Mouse (Mus musculus): ENCODE measurements at regions not wholly inside any gene's neighbourhood (a gene's known extent, or its start where the extent isn't known, plus 50 kb on each side); places are given as distances from the start of the nearest gene placed in this dataset.

GRCm38 (mm10) chr9:60931290-60931689 is 136.9 kb downstream of the Uaca start:
- in situ Hi-C loops (cut with MseI, MboI): no loop called here

GRCm38 (mm10) chr9:60936937-60937336 is 142.6 kb downstream of the Uaca start:
- in situ Hi-C loops (cut with MseI, MboI): no loop called here

DNA sequence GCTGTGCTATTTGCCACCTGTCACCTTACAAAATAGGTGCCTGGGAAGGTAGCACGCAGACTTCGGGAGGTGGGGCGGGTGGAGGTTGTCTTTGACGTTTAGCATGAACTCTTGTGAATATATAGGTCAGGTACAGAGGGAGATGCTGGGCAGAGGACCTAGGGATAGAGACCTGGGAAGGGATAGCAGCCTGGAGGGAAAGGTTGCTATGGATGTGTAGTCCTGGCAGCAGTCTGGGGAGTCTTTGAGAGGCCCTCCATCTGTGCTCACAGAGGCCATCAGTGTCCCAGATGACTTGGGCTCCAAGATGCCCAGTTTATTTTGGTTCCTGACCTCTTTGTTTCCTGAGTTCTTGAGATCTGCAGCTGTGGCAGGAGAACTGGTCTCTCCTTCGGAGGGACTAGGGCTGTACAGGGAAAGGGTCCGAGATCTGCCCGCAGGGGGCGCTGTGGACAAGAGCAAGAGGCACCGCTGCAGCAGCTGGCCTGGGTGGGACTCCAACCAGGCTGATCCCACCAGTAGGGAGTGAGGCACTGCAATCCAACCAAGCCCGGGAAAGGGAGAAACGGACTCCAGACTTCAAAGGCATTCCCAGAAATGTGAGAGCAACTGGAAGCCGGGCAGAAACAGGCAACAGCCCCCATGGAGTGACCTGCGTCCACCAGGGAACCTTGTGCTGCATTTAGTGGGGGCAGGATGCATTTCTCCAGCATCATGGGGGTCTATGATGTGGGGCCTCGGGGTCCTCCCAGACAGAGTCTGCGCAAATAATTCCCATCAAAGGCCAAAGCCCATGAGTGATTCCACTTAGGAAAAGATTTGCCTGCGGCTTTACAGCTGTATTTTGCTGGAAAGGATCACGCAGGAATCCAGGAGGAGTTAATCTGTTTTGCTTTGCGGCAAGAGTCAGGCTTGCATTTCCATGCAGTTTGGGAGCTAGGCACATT is 145.8 kb downstream of the Uaca start:
- in situ Hi-C loops (cut with MseI, MboI): no loop called here

GRCm38 (mm10) chr9:60947363-60947762 is 153.0 kb downstream of the Uaca start:
- in situ Hi-C loops (cut with MseI, MboI): no loop called here

- in situ Hi-C loops (cut with MseI, MboI): no loop called here
These were observed 154.3 kb downstream of the Uaca start for GRCm38 (mm10) chr9:60948531-60949070.

DNA sequence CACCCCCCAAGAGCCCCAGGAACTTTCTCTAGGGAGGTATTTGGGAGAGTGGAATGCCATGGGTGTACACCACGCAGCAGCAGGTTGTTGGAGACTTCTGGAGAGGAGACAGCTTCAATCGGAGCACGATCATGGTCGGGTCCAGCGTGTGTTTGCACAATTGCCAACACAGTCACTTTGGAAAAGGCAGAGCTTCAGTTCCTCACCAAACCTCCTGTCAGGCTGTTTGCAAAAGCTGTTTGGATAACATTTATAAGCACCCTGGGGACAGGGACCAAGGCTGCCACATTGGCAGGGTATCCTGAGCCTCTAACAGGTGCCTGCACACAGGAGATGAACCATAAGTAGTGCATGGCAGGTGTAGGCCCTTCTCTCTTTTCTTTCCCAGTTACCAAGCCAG is 155.8 kb downstream of the Uaca start:
- in situ Hi-C loops (cut with MseI, MboI): no loop called here

- in situ Hi-C loops (cut with MseI, MboI): no loop called here
These were observed 156.8 kb downstream of the Uaca start for GRCm38 (mm10) chr9:60951071-60951561.

DNA sequence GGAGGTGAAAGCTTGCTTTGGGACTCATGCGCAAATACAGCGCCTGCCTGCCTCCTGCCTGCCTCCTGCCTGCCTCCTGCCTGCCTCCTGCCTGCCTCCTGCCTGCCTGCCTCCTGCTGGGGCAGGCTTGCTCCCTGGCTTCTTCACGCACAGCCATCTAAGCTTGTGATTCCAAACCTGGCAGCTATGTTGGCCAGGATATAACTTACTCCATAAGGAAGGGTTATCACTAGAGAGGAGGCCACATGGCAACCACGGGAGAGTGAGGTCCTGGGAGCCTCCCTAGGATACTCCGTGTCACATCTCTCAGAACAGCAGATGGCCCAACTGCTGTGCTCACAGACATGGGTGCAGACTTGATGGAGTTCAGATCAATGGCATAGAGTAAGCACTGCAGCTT is 163.1 kb downstream of the Uaca start:
- in situ Hi-C loops (cut with MseI, MboI): no loop called here

GRCm38 (mm10) chr9:60959537-60959936 is 165.2 kb downstream of the Uaca start:
- in situ Hi-C loops (cut with MseI, MboI): no loop called here

DNA sequence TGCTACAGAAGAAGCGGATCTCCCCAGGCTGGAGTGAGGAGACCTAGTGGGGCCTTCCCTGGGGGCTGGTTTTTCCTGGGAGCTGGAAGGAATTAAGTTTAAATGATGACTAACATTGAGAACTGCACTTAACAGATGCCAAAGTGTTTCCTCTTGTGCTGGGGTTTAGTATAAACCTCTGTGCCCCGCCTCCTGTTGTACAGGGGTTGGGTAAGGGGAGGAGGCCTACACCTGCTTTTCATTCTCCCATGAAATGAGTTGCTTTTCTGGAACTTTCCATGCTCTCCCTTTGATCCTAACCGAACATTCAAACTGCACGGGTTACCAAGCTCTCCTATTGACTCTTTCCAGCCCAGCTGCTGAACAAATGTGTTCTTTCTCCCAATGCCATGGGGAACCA is 167.7 kb downstream of the Uaca start:
- in situ Hi-C loops (cut with MseI, MboI): no loop called here

DNA sequence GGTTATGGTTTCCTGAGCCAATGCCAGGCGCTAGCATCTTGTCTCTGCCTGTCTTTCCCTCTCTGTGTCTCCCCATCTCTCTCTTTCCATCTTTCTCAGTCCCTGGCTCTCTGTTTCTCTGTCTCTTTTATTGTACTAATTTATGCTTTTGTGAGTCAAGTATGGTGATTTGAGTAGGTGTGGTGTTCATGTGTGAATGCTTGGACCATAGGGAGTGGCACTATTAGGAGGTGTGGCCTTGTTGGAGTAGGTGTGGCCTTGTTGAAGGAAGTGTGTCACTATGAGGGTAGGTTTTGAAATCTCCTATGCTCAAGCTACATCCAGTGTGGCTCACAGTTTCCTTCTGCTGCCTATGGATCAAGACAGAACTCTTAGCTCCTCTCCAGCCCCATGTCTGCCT is 171.3 kb downstream of the Uaca start:
- in situ Hi-C loops (cut with MseI, MboI): no loop called here

DNA sequence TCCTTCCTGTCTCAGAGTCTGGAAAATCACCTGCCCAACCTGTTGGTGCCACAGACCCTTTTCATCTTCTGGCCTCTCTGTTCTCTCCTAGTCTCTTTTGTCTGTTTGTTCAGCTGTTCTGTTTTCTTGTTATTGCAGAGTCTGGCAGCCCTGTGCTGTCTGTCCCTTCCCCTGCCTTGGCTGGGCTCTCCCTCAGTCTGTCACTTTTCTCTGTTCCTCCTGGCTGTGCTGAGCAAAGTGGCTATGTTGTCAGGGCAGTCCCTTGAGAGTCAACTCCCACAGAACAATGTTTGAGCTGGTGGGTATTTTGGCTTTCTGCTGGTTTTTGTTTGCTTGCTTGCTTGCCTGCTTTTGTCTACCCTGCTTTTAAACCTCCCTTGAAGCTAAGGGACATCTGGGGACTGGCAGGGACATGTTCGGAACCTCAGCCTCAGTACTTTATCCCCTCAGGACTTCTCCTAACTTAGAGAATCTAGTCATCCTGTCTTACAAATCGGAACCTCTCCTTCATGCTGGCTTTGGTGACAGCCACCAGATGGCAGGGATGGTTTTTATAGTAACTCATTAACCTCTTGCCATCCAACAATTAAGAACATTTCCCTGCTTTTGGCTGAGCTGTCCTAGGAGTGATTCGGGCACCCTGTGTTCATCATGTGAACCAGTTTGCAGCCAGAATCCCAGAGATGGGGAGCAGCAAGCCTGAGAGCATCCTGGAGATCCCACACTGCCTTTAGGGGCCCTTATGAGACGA is 174.1 kb downstream of the Uaca start:
- in situ Hi-C loops (cut with MseI, MboI): no loop called here

DNA sequence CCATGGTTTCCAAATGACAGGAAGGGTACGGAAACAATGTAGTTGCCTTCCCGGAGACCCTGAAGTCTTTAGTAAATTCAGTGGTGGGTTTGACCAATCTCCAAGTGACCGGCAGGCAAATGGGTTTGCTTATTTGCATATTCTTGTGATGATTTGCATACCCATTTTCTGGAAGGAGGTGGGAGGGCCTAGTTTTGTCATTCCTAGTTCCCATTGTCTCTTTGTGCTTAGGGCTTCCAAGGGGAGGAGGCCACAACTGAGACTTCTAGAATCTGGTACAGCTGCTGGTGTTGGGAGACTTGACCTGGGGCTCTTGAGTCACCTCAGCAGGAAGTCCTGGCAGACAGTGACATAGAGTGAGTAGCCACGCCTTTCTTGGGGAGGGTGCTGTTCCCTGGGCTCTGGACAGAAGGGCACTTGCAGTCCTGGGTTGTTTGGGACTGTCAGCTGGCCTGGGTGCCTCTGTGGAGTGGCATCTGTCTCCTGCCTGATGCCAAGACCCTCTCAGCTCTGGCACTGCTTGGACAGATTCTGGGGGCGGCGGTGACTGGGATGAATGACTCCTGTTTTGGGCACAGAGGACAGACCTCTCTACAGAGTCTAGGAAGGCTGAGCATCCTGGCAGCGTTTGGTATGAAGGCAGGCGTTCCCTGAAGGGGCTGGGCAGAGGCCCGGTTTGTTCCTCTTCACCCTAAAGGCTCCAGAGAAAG is 178.0 kb downstream of the Uaca start:
- in situ Hi-C loops (cut with MseI, MboI): no loop called here

- in situ Hi-C loops (cut with MseI, MboI): no loop called here
These were observed 180.2 kb downstream of the Uaca start for GRCm38 (mm10) chr9:60974546-60974945.

- in situ Hi-C loops (cut with MseI, MboI): no loop called here
These were observed 188.2 kb downstream of the Uaca start for GRCm38 (mm10) chr9:60982383-60983085.

DNA sequence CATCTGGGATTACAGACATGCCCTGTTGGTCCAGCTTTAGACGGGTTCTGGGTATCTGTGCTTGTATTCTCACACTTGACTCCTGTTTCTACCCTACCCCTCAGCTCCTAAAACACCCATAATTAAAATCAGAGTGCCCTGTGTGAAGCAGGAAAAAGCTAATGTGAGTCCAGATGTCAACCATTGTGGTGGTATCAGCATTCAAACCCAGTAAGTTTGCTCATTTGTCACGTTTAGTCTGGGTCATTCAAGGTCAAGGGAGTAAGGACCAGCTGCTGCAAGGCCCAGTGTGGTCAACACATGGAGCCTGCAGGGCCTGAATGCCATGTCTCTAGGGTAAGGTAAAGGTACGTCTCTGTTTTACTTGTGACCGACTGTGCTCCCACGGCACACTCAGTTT is 188.9 kb downstream of the Uaca start:
- in situ Hi-C loops (cut with MseI, MboI): no loop called here

DNA sequence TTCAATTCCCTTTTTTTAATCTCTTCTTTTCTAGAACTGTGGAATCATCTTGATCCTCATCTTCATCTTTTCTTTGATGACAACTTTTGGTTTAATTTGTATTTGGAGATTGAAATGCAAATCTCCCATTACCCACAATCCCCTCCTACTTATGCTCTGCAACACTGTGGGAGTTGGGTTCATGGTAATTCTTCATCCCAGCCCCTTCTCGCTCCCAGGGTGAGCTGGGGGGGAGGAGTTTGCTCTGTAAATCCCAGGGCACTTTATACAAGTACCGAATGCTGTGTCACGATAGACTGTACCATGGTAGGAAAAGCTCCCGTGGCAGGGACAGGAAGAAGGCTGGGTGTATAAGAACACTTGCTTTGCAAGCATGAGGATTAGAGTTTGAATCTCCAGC is 193.8 kb downstream of the Uaca start:
- in situ Hi-C loops (cut with MseI, MboI): no loop called here

DNA sequence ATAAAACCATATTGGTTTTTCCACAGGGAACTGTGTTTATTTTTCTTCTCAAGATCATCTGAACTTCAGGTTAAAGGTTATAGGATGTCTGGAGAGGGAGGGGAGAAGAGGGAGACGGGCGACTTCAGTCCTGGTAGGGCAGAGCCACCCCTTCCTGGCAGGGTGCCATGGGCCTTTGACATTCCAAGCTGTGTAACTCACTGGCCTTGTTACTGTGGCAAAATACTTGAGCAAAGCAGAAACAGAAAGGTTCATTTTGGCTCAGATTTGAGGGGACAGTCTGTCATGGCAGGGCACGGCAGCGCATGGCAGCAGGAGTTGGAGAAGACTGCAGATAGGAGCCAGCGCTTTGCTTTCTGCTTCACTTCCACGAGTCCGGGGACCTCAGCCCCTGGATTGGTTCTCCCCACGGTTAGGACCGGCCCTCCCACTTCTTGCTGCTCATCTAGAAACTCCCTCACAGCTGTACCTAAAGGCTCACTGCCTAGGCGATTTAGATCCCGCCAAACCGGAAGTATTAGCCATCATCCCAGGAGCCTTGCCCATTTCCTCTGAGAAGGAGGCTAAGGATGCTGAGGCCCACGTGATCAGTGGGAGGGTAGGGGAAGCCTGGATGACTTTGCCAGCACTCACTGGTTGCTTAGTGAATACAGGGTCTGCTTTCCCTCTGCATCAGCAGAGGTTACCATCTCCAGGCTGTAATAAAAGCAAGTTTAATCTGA is 195.5 kb downstream of the Uaca start:
- in situ Hi-C loops (cut with MseI, MboI): no loop called here

DNA sequence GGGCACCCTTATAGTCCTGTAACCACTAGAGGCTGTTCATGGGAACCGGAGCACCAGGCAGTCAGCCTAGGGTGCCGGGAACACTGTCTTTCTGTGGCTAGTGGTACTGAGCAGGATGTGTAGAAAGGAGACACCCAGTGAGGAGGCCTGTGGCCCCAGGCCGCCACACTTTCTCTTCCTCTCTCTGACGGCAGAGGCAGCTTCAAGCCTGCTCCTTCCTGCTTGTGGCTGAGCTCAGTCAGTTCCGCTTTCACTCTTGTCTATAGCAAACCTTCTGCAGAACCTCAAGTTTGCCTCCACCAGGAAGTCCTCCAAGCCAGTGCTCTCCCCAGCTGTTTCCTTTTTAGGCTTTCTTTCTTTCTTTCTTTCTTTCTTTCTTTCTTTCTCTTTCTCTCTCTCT is 197.2 kb downstream of the Uaca start:
- in situ Hi-C loops (cut with MseI, MboI): no loop called here

- in situ Hi-C loops (cut with MseI, MboI): no loop called here
These were observed 199.3 kb downstream of the Uaca start for GRCm38 (mm10) chr9:60993661-60994060.
